Mouse (Mus musculus): ENCODE results near the gene Ebf3.

The Ebf3 gene

GRCm38 (mm10) chr7:137313904-137314691 lies at the start of gene Ebf3:
Gene Ebf3, minus strand, starts transcription at chr7:137314445.
- peak; percentile 42 for DNase-seq

- no peak for DNase-seq
Measured at GRCm38 (mm10) chr7:137346860-137347259, 32.6 kb upstream of the Ebf3 start.

- DNase-seq: no peak
Measured at GRCm38 (mm10) chr7:137346068-137346467, 31.8 kb upstream of the Ebf3 start.

GRCm38 (mm10) chr7:137333951-137334350 lies 19.7 kb upstream of the Ebf3 start:
- DNase-seq: no peak

- DNase-seq: no peak
Measured at GRCm38 (mm10) chr7:137322926-137323325, 8.7 kb upstream of the Ebf3 start.

- no peak for DNase-seq
Measured at GRCm38 (mm10) chr7:137321961-137322784, 7.9 kb upstream of the Ebf3 start.

- DNase-seq: peak; percentile 34
Measured at GRCm38 (mm10) chr7:137321141-137321813, 7.0 kb upstream of the Ebf3 start.

GRCm38 (mm10) chr7:137320320-137320719 lies 6.1 kb upstream of the Ebf3 start:
- DNase-seq: no peak

GRCm38 (mm10) chr7:137318924-137319885 lies 5.0 kb upstream of the Ebf3 start:
- DNase-seq: no peak

GRCm38 (mm10) chr7:137318383-137318775 lies 4.1 kb upstream of the Ebf3 start:
- DNase-seq: no peak

GRCm38 (mm10) chr7:137317659-137318382 lies 3.6 kb upstream of the Ebf3 start:
- no peak for DNase-seq

- DNase-seq: no peak
Measured at GRCm38 (mm10) chr7:137316926-137317658, 2.8 kb upstream of the Ebf3 start.

GRCm38 (mm10) chr7:137316181-137316925 lies 2.1 kb upstream of the Ebf3 start:
- DNase-seq: no peak

GRCm38 (mm10) chr7:137315544-137315940 lies 1.3 kb upstream of the Ebf3 start:
- no peak for DNase-seq

- DNase-seq: peak; percentile 38
Measured at GRCm38 (mm10) chr7:137314710-137315543, 682 bp upstream of the Ebf3 start.

- DNase-seq: peak; percentile 30
Measured at GRCm38 (mm10) chr7:137313183-137313903, 902 bp downstream of the Ebf3 start.

- no peak for DNase-seq
Measured at GRCm38 (mm10) chr7:137312933-137313182, 1.4 kb downstream of the Ebf3 start.

- peak; percentile 22 for DNase-seq
Measured at GRCm38 (mm10) chr7:137312166-137312932, 1.9 kb downstream of the Ebf3 start.
